ENCODE assay signal across 9 mouse cellular contexts in the genomic region with DNA sequence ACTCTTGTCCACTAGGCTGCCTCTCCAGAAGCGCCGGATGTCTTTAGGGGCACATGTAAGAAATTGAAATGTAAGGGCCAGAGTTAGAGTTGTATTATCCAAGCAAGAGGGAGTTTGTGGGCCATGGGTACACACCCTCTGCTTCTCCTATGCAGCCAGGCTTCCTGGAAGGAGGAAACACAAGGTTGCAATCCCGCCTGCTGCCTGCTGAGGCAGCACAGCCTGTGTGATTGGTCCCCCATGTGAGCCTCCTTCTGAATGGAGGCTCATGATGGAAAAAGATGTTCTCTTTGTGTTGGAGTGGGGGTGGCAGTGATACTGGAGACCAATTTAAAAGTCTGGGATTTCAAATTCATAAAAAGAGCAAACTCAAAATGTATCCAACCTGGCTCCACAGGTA. TPM values are rescaled to one million over a fixed set of nuclear protein-coding genes. Genes with fewer than 3 reads are reported as not detected.
DNase-seq lines count a peak whose midpoint lies in the region; ATAC-seq and TF ChIP-seq lines count a peak whose summit lies in the region.
"Had no signal": no experiment of that assay in that cellular context is flagged by ENCODE, and none has a peak within 500 bp of the region (broad histone marks: within the 10 kb centered on the region; RNA-seq: fewer than 3 reads in every experiment).

No protein-coding gene starts in this region.

- peak; percentile 92 for DNase-seq in heart, adult 11 months
- no peak for DNase-seq in testis, postnatal 14 days (ENCODE audit: low spot score)
- DNase-seq in induced T-regulatory cell, adult 2 months (ENCODE audit: low read depth): peak; percentile 19
- peak; percentile 69 for DNase-seq in testis, postnatal 10 days (ENCODE audit: low spot score)
- DNase-seq in layer of hippocampus, adult 8-10 months (ENCODE audit: low spot score in 2 of 2): no peak
- no peak for DNase-seq in thymus, postnatal 10 days (ENCODE audit: low spot score in 2 of 2)

- ATAC-seq in heart, embryonic 12.5 days (ENCODE audit: insufficient number of reproducible peaks, low FRiP score): no peak

- no peaks in the 10 kb centered on the region for H3K27me3 ChIP-seq in heart, embryonic 12.5 days (replicated peaks)
- H3K27me3 ChIP-seq in testis, adult 2 months (ENCODE audit: control insufficient read depth, insufficient read depth, low read length): no peaks in the 10 kb centered on the region

- no peaks in the 10 kb centered on the region for H3K9me3 ChIP-seq in heart, embryonic 12.5 days (replicated peaks)

- no peak overlapping the region for H3K4me3 ChIP-seq in heart, embryonic 12.5 days
- no peak overlapping the region for H3K4me3 ChIP-seq in testis, adult 2 months (ENCODE audit: control insufficient read depth, low read depth, low read length)
- H3K4me3 ChIP-seq: myocyte had no signal

- no peak overlapping the region for H3K27ac ChIP-seq in heart, embryonic 12.5 days (ENCODE audit: poor library complexity, severe bottlenecking)
- H3K27ac ChIP-seq in testis, adult 2 months (ENCODE audit: control insufficient read depth, insufficient read depth, low read depth, low read length): no peak overlapping the region

- no peak overlapping the region for H3K9ac ChIP-seq in heart, embryonic 12.5 days

- 67% methylated on average over 3 of the region's 3 CpGs for WGBS in heart, embryonic 12.5 days

- no peak for TF ChIP-seq POLR2A in testis, adult 2 months (IDR thresholded peaks at IDR 0.05; ENCODE audit: control insufficient read depth, low read depth, low read length)

- H3K4me2 ChIP-seq in heart, embryonic 12.5 days: no peak overlapping the region

- TF ChIP-seq CTCF in testis, adult 2 months (IDR thresholded peaks at IDR 0.05; ENCODE audit: control insufficient read depth, insufficient read depth, insufficient replicate concordance, low read depth, low read length): peak; percentile 52; the same call in 1 of the 2 replicates

- H3K36me3 ChIP-seq in heart, embryonic 12.5 days: no peaks in the 10 kb centered on the region
- H3K36me3 ChIP-seq in testis, adult 2 months (ENCODE audit: control insufficient read depth, insufficient read depth, low read length): no peaks in the 10 kb centered on the region

- peaks cover 27% of the 10 kb centered on the region for H3K4me1 ChIP-seq in heart, embryonic 12.5 days (replicated peaks)
- H3K4me1 ChIP-seq in testis, adult 2 months (ENCODE audit: control insufficient read depth, insufficient read depth, low read length): no peaks in the 10 kb centered on the region

RNA-seq across cellular contexts. Expression of a gene that starts 22.0 kb away (rescaled TPM):
- 93.5 and 100 TPM in 2 replicates for polyA plus RNA-seq in heart, embryonic 12.5 days (2016; fragmentation: Nextera tagmentation; extraction: Ambion mirVana)
- 2.0 and 4.0 TPM in 2 replicates for polyA plus RNA-seq in testis, adult 2 months (2012; rRNA removed)
- total RNA-seq in layer of hippocampus, adult 8-10 months (2022): 10 to 100 TPM in 1 of 4 experiments, 1 to 10 TPM in 3; 2.2 to 11.9 (median 5.3) TPM

RNA-seq across cellular contexts. Expression of a gene that starts 51.8 kb away (rescaled TPM):
- 26.8 and 30.5 TPM in 2 replicates for polyA plus RNA-seq in heart, embryonic 12.5 days (2016; fragmentation: Nextera tagmentation; extraction: Ambion mirVana)
- polyA plus RNA-seq in testis, adult 2 months (2012; rRNA removed): 10.2 and 10.7 TPM in 2 replicates
- total RNA-seq in layer of hippocampus, adult 8-10 months (2022): 10 to 100 TPM; 16.5 to 19.4 (median 17.8) TPM

Comparison
In these comparisons a context has a peak if more than half of its experiments do, and no peak if none do; other contexts are left out.
1. DNase-seq: peak in heart, adult 11 months (single experiment), induced T-regulatory cell, adult 2 months (single experiment) and testis, postnatal 10 days (single experiment); none in testis, postnatal 14 days (single experiment), layer of hippocampus, adult 8-10 months (0 of 2) and thymus, postnatal 10 days (0 of 2).
2. RNA of a gene that starts 22.0 kb away (polyA plus RNA-seq): 93.5 to 100 TPM in heart, embryonic 12.5 days; 2.0 to 4.0 TPM in testis, adult 2 months; every median in the first group is over 10 times any median in the second.